Comparison of ENCODE assay signal across 21 mouse cellular contexts in genomic region chr5:105580909-105581308, GRCm38 (mm10).
DNase-seq lines count a peak whose midpoint lies in the region; ATAC-seq and TF ChIP-seq lines count a peak whose summit lies in the region.
"Had no signal": no experiment of that assay in that cellular context is flagged by ENCODE, and none has a peak within 500 bp of the region (broad histone marks: within the 10 kb centered on the region; RNA-seq: fewer than 3 reads in every experiment).

No protein-coding gene starts in this region.

- H3K79me2 ChIP-seq in MEL (ENCODE audit: control insufficient read depth, insufficient read depth, low read length, poor library complexity): no peaks in the 10 kb centered on the region

- no peak for TF ChIP-seq RAD21 in MEL (IDR thresholded peaks at IDR 0.05; ENCODE audit: low read depth, low read length)

- no peaks in the 10 kb centered on the region for H3K9me3 ChIP-seq in MEL (replicated peaks; ENCODE audit: insufficient read depth, low read length)
- H3K9me3 ChIP-seq in liver, embryonic 14.5 days (ENCODE audit: control insufficient read depth, low read length): no peaks in the 10 kb centered on the region
- H3K9me3 ChIP-seq in forebrain, embryonic 14.5 days (replicated peaks; ENCODE audit: control insufficient read depth, low read length): no peaks in the 10 kb centered on the region
- H3K9me3 ChIP-seq: embryonic facial prominence, embryonic 13.5 days; forebrain, embryonic 13.5 days; heart, embryonic 13.5 days; hindbrain, embryonic 12.5 days had no signal

- H3K36me3 ChIP-seq in kidney, adult 2 months (ENCODE audit: control insufficient read depth, insufficient read depth, low read length): no peaks in the 10 kb centered on the region
- peaks cover 10 to 33% of the 10 kb centered on the region in 2 experiments for H3K36me3 ChIP-seq in MEL (ENCODE audit: control insufficient read depth in 1 of 2, insufficient read depth in 2 of 2, low read length in 2 of 2)
- H3K36me3 ChIP-seq in liver, embryonic 14.5 days (replicated peaks; ENCODE audit: control insufficient read depth, insufficient read depth, low read depth): peaks cover 5% of the 10 kb centered on the region; the same call in 1 of the 2 replicates
- H3K36me3 ChIP-seq in forebrain, embryonic 14.5 days (ENCODE audit: control insufficient read depth, insufficient read depth, low read length): no peaks in the 10 kb centered on the region

- H3K27me3 ChIP-seq in kidney, adult 2 months (replicated peaks; ENCODE audit: control insufficient read depth, insufficient read depth, low read length): no peaks in the 10 kb centered on the region
- no peaks in the 10 kb centered on the region for H3K27me3 ChIP-seq in MEL (ENCODE audit: control insufficient read depth in 1 of 2, insufficient read depth in 2 of 2, low read length in 2 of 2)
- no peaks in the 10 kb centered on the region for H3K27me3 ChIP-seq in liver, embryonic 14.5 days (ENCODE audit: control insufficient read depth, insufficient read depth, low read length)
- H3K27me3 ChIP-seq in forebrain, embryonic 14.5 days (replicated peaks; ENCODE audit: control insufficient read depth, insufficient read depth, low read length): no peaks in the 10 kb centered on the region
- H3K27me3 ChIP-seq: embryonic facial prominence, embryonic 13.5 days; forebrain, embryonic 13.5 days; heart, embryonic 13.5 days; hindbrain, embryonic 12.5 days; Patski had no signal

- TF ChIP-seq POLR2A in kidney, adult 2 months (IDR thresholded peaks at IDR 0.05; ENCODE audit: low read depth, low read length): no peak
- no peak for TF ChIP-seq POLR2A in MEL (IDR thresholded peaks at IDR 0.05; ENCODE audit: control insufficient read depth in 1 of 2, insufficient read depth in 1 of 2, low read depth in 1 of 2, low read length in 2 of 2, poor library complexity in 1 of 2)

- TF ChIP-seq CTCF in kidney, adult 2 months (conservative IDR thresholded peaks at IDR 0.05; ENCODE audit: insufficient read depth, insufficient read length, low read depth, low read length): no peak
- TF ChIP-seq CTCF in MEL (IDR thresholded peaks at IDR 0.05 in 2 of 3, conservative IDR thresholded peaks at IDR 0.05 in 1 of 3; ENCODE audit: control insufficient read depth in 1 of 3, insufficient read depth in 1 of 3, low read depth in 2 of 3, low read length in 3 of 3, poor library complexity in 1 of 3, severe bottlenecking in 1 of 3): no peak
- TF ChIP-seq CTCF in liver, embryonic 14.5 days (IDR thresholded peaks at IDR 0.05; ENCODE audit: low read depth): no peak

- no peak overlapping the region for H3K4me3 ChIP-seq in kidney, adult 2 months (ENCODE audit: insufficient read depth, low read depth, low read length)
- no peak overlapping the region for H3K4me3 ChIP-seq in MEL (ENCODE audit: control insufficient read depth in 1 of 2, insufficient read depth in 1 of 2, low read depth in 2 of 2, low read length in 2 of 2)
- no peak overlapping the region for H3K4me3 ChIP-seq in liver, embryonic 14.5 days (ENCODE audit: insufficient read depth in 1 of 2, low read depth in 2 of 2, low read length in 2 of 2)
- no peak overlapping the region for H3K4me3 ChIP-seq in forebrain, embryonic 14.5 days (ENCODE audit: low read depth, low read length)
- H3K4me3 ChIP-seq: embryonic facial prominence, embryonic 13.5 days; forebrain, embryonic 13.5 days; gastrocnemius, adult 2 months; heart, embryonic 13.5 days; hindbrain, embryonic 12.5 days had no signal

- peak; percentile 10 for DNase-seq in kidney, adult 2 months
- no peak for DNase-seq in kidney, postnatal 25 days
- peak; percentile 24 for DNase-seq in kidney, postnatal 14 days
- DNase-seq in kidney, adult 8-10 months: no peak
- DNase-seq in MEL (ENCODE audit: low read depth, low spot score): no peak
- DNase-seq in liver, embryonic 14.5 days (ENCODE audit: low read depth in 3 of 3, low spot score in 3 of 3): peak in 1 of 3 experiments; percentile 22
- no peak for DNase-seq in adipocyte (ENCODE audit: low spot score)
- no peak for DNase-seq in forebrain, embryonic 14.5 days (ENCODE audit: low spot score)
- DNase-seq: adrenal gland, adult 8-10 months; cerebellum, adult 11-12 months; cerebellum, adult 9-11 months; cerebellum, postnatal 36 days; gastrocnemius, adult 2 months; gastrocnemius, postnatal 25 days; heart, postnatal 4 days had no signal

- H3K9ac ChIP-seq in MEL (ENCODE audit: control insufficient read depth, low read depth, low read length, poor library complexity, severe bottlenecking): no peak overlapping the region
- H3K9ac ChIP-seq in liver, embryonic 14.5 days (replicated peaks): no peak overlapping the region; the same call in 1 of the 2 replicates
- H3K9ac ChIP-seq in forebrain, embryonic 14.5 days (ENCODE audit: low read length): no peak overlapping the region
- H3K9ac ChIP-seq: embryonic facial prominence, embryonic 13.5 days; forebrain, embryonic 13.5 days; heart, embryonic 13.5 days; hindbrain, embryonic 12.5 days had no signal

- ATAC-seq in liver, embryonic 14.5 days (ENCODE audit: insufficient read depth): no peak; the same call in 1 of the 2 replicates
- ATAC-seq in forebrain, embryonic 14.5 days: no peak
- ATAC-seq: forebrain, embryonic 13.5 days; hindbrain, embryonic 16.5 days; Patski had no signal

- peak; percentile 20 to 32; a peak in 1 of 4 replicates for TF ChIP-seq EP300 in MEL (IDR thresholded peaks at IDR 0.05; ENCODE audit: low read depth in 1 of 2, low read length in 2 of 2)
- TF ChIP-seq EP300 in liver, embryonic 14.5 days (IDR thresholded peaks at IDR 0.05; ENCODE audit: low read depth): peak; percentile 22; the same call in 1 of the 2 replicates

- peak overlapping the region; percentile 6; the same call in 1 of the 2 replicates for H3K4me2 ChIP-seq in liver, embryonic 14.5 days (ENCODE audit: low read depth)
- no peak overlapping the region for H3K4me2 ChIP-seq in forebrain, embryonic 14.5 days (ENCODE audit: low read length)
- H3K4me2 ChIP-seq: embryonic facial prominence, embryonic 13.5 days; forebrain, embryonic 13.5 days; heart, embryonic 13.5 days; hindbrain, embryonic 12.5 days had no signal

- H3K4me1 ChIP-seq in kidney, adult 2 months (ENCODE audit: control insufficient read depth, insufficient read depth, low read length): 0 out of 2 replicates have a peak, but pooled peaks cover 3% of the 10 kb centered on the region
- peaks cover 6 to 11% of the 10 kb centered on the region in 2 experiments for H3K4me1 ChIP-seq in MEL (ENCODE audit: control insufficient read depth in 1 of 2, insufficient read depth in 2 of 2, low read length in 2 of 2)
- peaks cover 12 to 30% of the 10 kb centered on the region in 2 experiments for H3K4me1 ChIP-seq in liver, embryonic 14.5 days (replicated peaks; ENCODE audit: control insufficient read depth in 2 of 2, insufficient read depth in 2 of 2, low read length in 1 of 2)
- peaks cover 8% of the 10 kb centered on the region; the same call in 1 of the 2 replicates for H3K4me1 ChIP-seq in forebrain, embryonic 14.5 days (ENCODE audit: control insufficient read depth, insufficient read depth, low read length)

- WGBS in kidney, adult 2 months: 51% methylated on average over 10 of the region's 10 CpGs
- WGBS in liver, embryonic 14.5 days (ENCODE audit: insufficient replicate concordance): 51% methylated on average over 10 of the region's 10 CpGs
- 94% methylated on average over 10 of the region's 10 CpGs for WGBS in forebrain, embryonic 14.5 days

- no peak overlapping the region for H3K27ac ChIP-seq in kidney, adult 2 months (ENCODE audit: insufficient read depth, low read depth, low read length)
- peak overlapping the region; percentile 14; the same call in 1 of the 2 replicates for H3K27ac ChIP-seq in MEL (ENCODE audit: control insufficient read depth, low read depth, low read length)
- peak overlapping the region; percentile 30 for H3K27ac ChIP-seq in liver, embryonic 14.5 days
- H3K27ac ChIP-seq in forebrain, embryonic 14.5 days (ENCODE audit: low read depth, low read length): no peak overlapping the region
- H3K27ac ChIP-seq: embryonic facial prominence, embryonic 13.5 days; forebrain, embryonic 13.5 days; gastrocnemius, adult 2 months; heart, embryonic 13.5 days; hindbrain, embryonic 12.5 days had no signal

TF ChIP-seq in MEL, 35 proteins besides CTCF, POLR2A, EP300 and RAD21:
- no peak for TF ChIP-seq ZMIZ1 (IDR thresholded peaks at IDR 0.05; ENCODE audit: low read depth, low read length)
- TF ChIP-seq TCF12 (IDR thresholded peaks at IDR 0.05; ENCODE audit: low read depth, low read length): 0 out of 2 replicates have a peak, but pooled peaks have one; percentile 28
- 0 out of 2 replicates have a peak, but pooled peaks have one; percentile 17 for TF ChIP-seq ETS1 (IDR thresholded peaks at IDR 0.05; ENCODE audit: low read depth, low read length)
- 0 out of 2 replicates have a peak, but pooled peaks have one; percentile 6 for TF ChIP-seq GATA1 (IDR thresholded peaks at IDR 0.05; ENCODE audit: low read depth, low read length)

Comparison
In these comparisons a context has a peak if more than half of its experiments do, and no peak if none do; other contexts are left out.
1. DNase-seq: peak in kidney, adult 2 months (single experiment) and kidney, postnatal 14 days (single experiment); none in kidney, postnatal 25 days (0 of 2), kidney, adult 8-10 months (0 of 2), MEL (single experiment), adipocyte (single experiment) and forebrain, embryonic 14.5 days (single experiment).
2. H3K27ac ChIP-seq: peak in MEL (single experiment) and liver, embryonic 14.5 days (single experiment); none in kidney, adult 2 months (single experiment) and forebrain, embryonic 14.5 days (single experiment).